Mouse (Mus musculus) forebrain, embryonic 14.5 days (tissue): ENCODE results near the gene Napsa. TPM values are rescaled to one million over a fixed set of nuclear protein-coding genes. Genes with fewer than 3 reads are reported as not detected.
A peak's percentile ranks its signal among the peaks of the same experiment; 100 is the strongest.

Source experiments
- ATAC-seq: fragments of 200-750 bp; cut with Nextera tagmentation; 2 replicates; pipeline ENCODE4 v1.8.0; 2017; ENCODE audit warnings: mild to moderate bottlenecking, moderate library complexity
- DNase-seq: peaks from one replicate; pipeline ENCODE4 v3.0.0-alpha.2; 2015; ENCODE audit warnings: low spot score
- H3K27ac ChIP-seq: fragments of 300-500 bp; sonication (generic); 2 replicates; pipeline ENCODE4 v1.5.1; 2014; ENCODE audit warnings: low read depth, mild to moderate bottlenecking, control low read depth, low read length, moderate library complexity
- H3K27me3 ChIP-seq: fragments of 300-500 bp; sonication (generic); replicated peaks from 2 replicates; pipeline ENCODE4 v1.6.1; 2014; ENCODE audit warnings: low read length, control low read depth, mixed read lengths; ENCODE audit not compliant: control insufficient read depth, insufficient read depth
- H3K36me3 ChIP-seq: fragments of 300-500 bp; sonication (generic); 2 replicates; pipeline ENCODE4 v1.6.1; 2014; ENCODE audit warnings: low read length, control low read depth; ENCODE audit not compliant: control insufficient read depth, insufficient read depth
- H3K4me1 ChIP-seq: fragments of 300-500 bp; sonication (generic); 2 replicates; pipeline ENCODE4 v1.6.1; 2014; ENCODE audit warnings: antibody characterized with exemption, low read length, control low read depth; ENCODE audit not compliant: control insufficient read depth, insufficient read depth
- H3K4me2 ChIP-seq: fragments of 300-500 bp; sonication (generic); 2 replicates; pipeline ENCODE4 v1.6.1; 2014; ENCODE audit warnings: mild to moderate bottlenecking, control low read depth, low read length
- H3K4me3 ChIP-seq: fragments of 300-500 bp; sonication (generic); 2 replicates; pipeline ENCODE4 v1.5.1; 2014; ENCODE audit warnings: low read depth, low read length, control low read depth
- H3K9ac ChIP-seq: fragments of 300-500 bp; sonication (generic); 2 replicates; pipeline ENCODE4 v1.6.1; 2014; ENCODE audit warnings: mild to moderate bottlenecking, low read length, control low read depth, moderate library complexity
- H3K9me3 ChIP-seq: fragments of 300-500 bp; sonication (generic); replicated peaks from 2 replicates; pipeline ENCODE4 v1.6.1; 2016; ENCODE audit warnings: low read length, control low read depth, mixed read lengths; ENCODE audit not compliant: control insufficient read depth
- WGBS: fragments of 180-500 bp; shearing (Covaris S2); extraction: QIAGEN DNeasy Blood & Tissue Kit; methylation state at CpG from one replicate; pipeline ENCODE4 v1.1.7; 2014; 5-methylcytosine and 5-hydroxymethylcytosine counted together
- polyA plus RNA-seq: library from polyadenylated mRNA; unstranded; fragments of >200 nt; fragmentation: Nextera tagmentation; extraction: Ambion mirVana; gene quantifications from 2 replicates; pipeline ENCODE4 v1.2.1, GENCODE M21; 2014

The Napsa gene
- polyA plus RNA-seq, 1 experiment from 2014 or later = 0.74 TPM

GRCm38 (mm10) chr7:44549621-44550408 lies 22.4 kb upstream of the Napsa start:
- Histone ChIP-seq H3K9me3 (no peaks in the 10 kb centered on the region), H3K4me1 (peaks cover 10% of the 10 kb centered on the region), H3K4me3 (no peak overlapping the region), H3K9ac (no peak overlapping the region), H3K4me2 (no peak overlapping the region), H3K27ac (no peak overlapping the region), H3K27me3 (no peaks in the 10 kb centered on the region), H3K36me3 (peaks cover 31% of the 10 kb centered on the region)
- no peak for ATAC-seq
- DNase-seq = no peak
- 95% methylated on average over 23 of the region's 23 CpGs for WGBS

DNA sequence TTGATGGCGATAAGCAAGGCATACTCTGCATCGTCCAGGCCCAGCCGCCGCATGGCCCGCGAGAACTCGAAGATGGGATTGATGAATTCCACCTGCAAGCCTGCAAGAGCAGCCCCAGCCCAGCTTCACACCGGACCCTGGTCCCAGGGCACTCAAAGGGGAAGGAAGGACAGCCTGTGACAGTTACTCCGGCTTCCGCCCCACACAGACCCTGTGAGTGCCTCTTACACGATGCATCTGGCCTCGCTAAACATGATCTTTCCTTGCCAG lies 21.8 kb upstream of the Napsa start:
- no peak overlapping the region for H3K9ac ChIP-seq
- no peaks in the 10 kb centered on the region for H3K27me3 ChIP-seq
- peaks cover 10% of the 10 kb centered on the region for H3K4me1 ChIP-seq
- DNase-seq (no peak), ATAC-seq (no peak)
- WGBS = 97% methylated on average over 12 of the region's 12 CpGs
- H3K27ac ChIP-seq = no peak overlapping the region
- H3K36me3 ChIP-seq = peaks cover 31% of the 10 kb centered on the region
- H3K4me3 ChIP-seq = no peak overlapping the region
- H3K4me2 ChIP-seq = no peak overlapping the region
- no peaks in the 10 kb centered on the region for H3K9me3 ChIP-seq

- H3K27ac ChIP-seq = no peak overlapping the region
- H3K36me3 ChIP-seq = peaks cover 31% of the 10 kb centered on the region
- peaks cover 10% of the 10 kb centered on the region for H3K4me1 ChIP-seq
- no peak overlapping the region for H3K4me3 ChIP-seq
- WGBS = 96% methylated on average over 21 of the region's 21 CpGs
- no peak for DNase-seq
- H3K4me2 ChIP-seq = no peak overlapping the region
- no peak overlapping the region for H3K9ac ChIP-seq
- no peak for ATAC-seq
- H3K27me3 ChIP-seq = no peaks in the 10 kb centered on the region
- no peaks in the 10 kb centered on the region for H3K9me3 ChIP-seq
Measured at GRCm38 (mm10) chr7:44551301-44551700, 20.9 kb upstream of the Napsa start.

DNA sequence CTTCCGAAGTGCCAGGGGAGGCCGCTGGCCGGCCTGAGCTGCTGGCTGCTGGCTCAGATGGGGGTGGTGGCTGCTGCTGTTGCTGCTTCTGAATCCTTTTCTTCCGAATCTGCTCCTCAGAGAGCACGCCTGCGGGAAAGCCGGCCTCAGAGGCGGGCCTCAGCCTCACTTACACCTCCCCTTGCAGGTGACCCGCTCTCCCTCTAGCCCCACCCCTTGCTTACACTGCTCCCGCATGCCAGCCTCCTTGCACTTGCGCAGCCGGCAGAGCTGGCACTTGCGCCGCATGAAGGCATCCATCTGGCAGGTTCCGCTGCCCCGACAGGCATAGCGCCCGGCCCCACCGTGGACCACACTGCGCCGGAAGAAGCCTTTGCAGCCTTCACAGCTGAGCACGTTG lies 20.4 kb upstream of the Napsa start:
- ATAC-seq (no peak), DNase-seq (no peak)
- H3K4me1 ChIP-seq = peaks cover 10% of the 10 kb centered on the region
- 86% methylated on average over 22 of the region's 22 CpGs for WGBS
- H3K4me3 ChIP-seq = no peak overlapping the region
- H3K27me3 ChIP-seq = no peaks in the 10 kb centered on the region
- no peak overlapping the region for H3K9ac ChIP-seq
- peaks cover 31% of the 10 kb centered on the region for H3K36me3 ChIP-seq
- no peak overlapping the region for H3K27ac ChIP-seq
- no peak overlapping the region for H3K4me2 ChIP-seq
- no peaks in the 10 kb centered on the region for H3K9me3 ChIP-seq

GRCm38 (mm10) chr7:44552141-44552908 lies 19.9 kb upstream of the Napsa start:
- Histone ChIP-seq H3K4me2 (peak overlapping the region; percentile 74), H3K4me3 (peak overlapping the region; percentile 83), H3K36me3 (peaks cover 31% of the 10 kb centered on the region), H3K4me1 (peaks cover 10% of the 10 kb centered on the region), H3K9me3 (no peaks in the 10 kb centered on the region), H3K9ac (no peak overlapping the region), H3K27ac (no peak overlapping the region), H3K27me3 (no peaks in the 10 kb centered on the region)
- DNase-seq (no peak), ATAC-seq (no peak)
- 88% methylated on average over 31 of the region's 31 CpGs for WGBS

DNA sequence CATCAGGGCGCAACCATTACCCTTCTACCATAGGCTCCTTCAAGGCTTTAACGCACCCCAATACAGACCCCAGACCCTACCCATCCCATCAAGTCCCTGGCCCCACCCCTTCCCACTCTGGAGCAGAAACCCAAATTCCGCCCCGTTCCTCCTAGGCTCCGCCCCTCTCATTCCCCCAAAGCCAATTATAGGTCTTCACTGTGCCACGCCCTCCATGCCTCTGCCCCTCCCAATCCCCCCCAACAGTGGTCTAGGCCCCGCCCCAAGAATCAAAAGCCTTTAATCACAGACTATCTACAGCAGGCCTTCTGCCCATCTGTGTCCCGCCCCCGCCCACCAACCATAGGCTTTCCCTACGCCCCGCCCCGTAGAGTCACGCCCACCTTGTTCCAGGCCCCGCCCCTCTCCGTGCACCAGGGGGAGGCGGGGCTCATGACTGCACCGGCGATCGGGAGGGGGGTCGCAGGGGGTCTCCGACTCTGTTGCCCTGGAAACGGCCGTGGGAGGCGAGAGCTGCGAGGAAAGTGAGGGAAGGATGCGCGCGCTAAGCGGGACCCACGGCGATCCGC lies 18.9 kb upstream of the Napsa start:
- no peaks in the 10 kb centered on the region for H3K27me3 ChIP-seq
- ATAC-seq (peak; percentile 72), DNase-seq (peak; percentile 88)
- peak overlapping the region; percentile 74 for H3K4me2 ChIP-seq
- H3K9me3 ChIP-seq = no peaks in the 10 kb centered on the region
- H3K36me3 ChIP-seq = peaks cover 31% of the 10 kb centered on the region
- peaks cover 4% of the 10 kb centered on the region for H3K4me1 ChIP-seq
- WGBS = under 1% methylated on average over 32 of the region's 32 CpGs
- H3K4me3 ChIP-seq = peak overlapping the region; percentile 83
- peak overlapping the region; percentile 48 for H3K9ac ChIP-seq
- H3K27ac ChIP-seq = peak overlapping the region; percentile 88

DNA sequence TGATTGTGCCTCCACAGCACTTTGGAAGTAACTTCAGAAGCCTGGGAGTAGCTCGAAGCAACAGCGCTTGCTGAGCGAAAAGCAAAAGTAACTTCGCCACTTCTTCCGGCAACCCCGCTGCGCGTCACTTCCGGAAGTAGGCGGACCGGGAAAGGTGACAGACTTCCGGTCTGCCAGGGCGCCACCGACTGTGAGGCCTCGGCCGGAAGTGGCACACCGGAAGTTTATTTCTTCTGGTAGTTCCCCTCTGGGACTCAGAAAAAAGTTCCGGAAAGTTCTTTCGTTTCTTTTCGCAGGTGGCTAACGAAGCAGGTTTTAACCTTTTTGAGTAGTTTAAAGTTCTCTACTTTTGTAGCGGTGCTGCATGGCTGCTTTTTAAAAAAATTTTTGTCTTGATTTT lies 18.4 kb upstream of the Napsa start, which contains the start of gene Nr1h2:
Nr1h2 (minus strand) TSS at position 126 of the 400 bp plus-strand sequence.
- Histone ChIP-seq H3K4me2 (peak within 1 kb of the TSS; percentile 74), H3K27ac (peak within 1 kb of the TSS; percentile 88), H3K36me3 (peaks cover 31% of the 10 kb centered on the region), H3K4me3 (peak within 1 kb of the TSS; percentile 83), H3K9me3 (no peaks in the 10 kb centered on the region), H3K9ac (peak within 1 kb of the TSS; percentile 48), H3K27me3 (no peaks in the 10 kb centered on the region), H3K4me1 (peaks cover 4% of the 10 kb centered on the region)
- ATAC-seq (peak; percentile 84), DNase-seq (peak; percentile 97)
- under 1% methylated on average over 22 of the region's 22 CpGs for WGBS

DNA sequence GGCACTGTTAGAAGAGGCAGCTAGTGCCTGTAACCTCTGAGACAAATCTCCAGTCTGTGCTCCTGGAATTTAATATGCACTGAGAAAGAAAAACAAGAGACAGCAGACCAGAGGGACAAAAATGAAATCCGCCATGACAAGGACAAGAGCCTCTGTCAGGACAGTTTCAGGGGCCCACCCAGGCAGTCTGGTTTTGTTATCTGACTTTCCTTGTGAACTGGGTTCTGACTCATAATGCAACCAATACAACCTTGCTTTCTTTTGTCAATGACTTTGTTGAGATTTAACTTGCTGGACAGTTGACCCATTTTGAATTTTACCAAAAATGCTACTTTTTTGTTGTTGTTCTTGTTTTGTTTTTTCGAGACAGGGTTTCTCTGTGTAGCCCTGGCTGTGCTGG lies 14.6 kb upstream of the Napsa start:
- no peak overlapping the region for H3K9ac ChIP-seq
- 85% methylated on average over 2 of the region's 2 CpGs for WGBS
- peaks cover 4% of the 10 kb centered on the region for H3K4me1 ChIP-seq
- no peak for ATAC-seq
- H3K36me3 ChIP-seq = no peaks in the 10 kb centered on the region
- no peak overlapping the region for H3K4me2 ChIP-seq
- H3K27me3 ChIP-seq = no peaks in the 10 kb centered on the region
- no peaks in the 10 kb centered on the region for H3K9me3 ChIP-seq
- H3K4me3 ChIP-seq = no peak overlapping the region
- no peak for DNase-seq
- H3K27ac ChIP-seq = no peak overlapping the region
